Mouse (Mus musculus) spleen, adult 2 months (tissue): ENCODE measurements around the gene Abcc12. TPM values are rescaled to one million over a fixed set of nuclear protein-coding genes. Genes with fewer than 3 reads are reported as not detected.

Source experiments
- DNase-seq, 2 experiments: peaks; one replicate each; pipeline versions ENCODE4 v3.0.0 to v3.0.0-alpha.2; 2012 to 2021; ENCODE audit warnings: low spot score in 2 of 2, low read depth in 1 of 2
- H3K27ac ChIP-seq: fragments of 200-500 bp; 2 replicates; pipeline ENCODE4 v1.5.1; 2012; ENCODE audit warnings: low read length, inconsistent platforms; ENCODE audit not compliant: insufficient read depth
- H3K27me3 ChIP-seq: fragments of 200-500 bp; 2 replicates; pipeline ENCODE4 v1.6.1; 2012; ENCODE audit warnings: mild to moderate bottlenecking, moderate library complexity, low read length, inconsistent platforms; ENCODE audit not compliant: control insufficient read depth, insufficient read depth
- H3K36me3 ChIP-seq: fragments of 200-500 bp; 2 replicates; pipeline ENCODE4 v1.6.1; 2012; ENCODE audit warnings: mild to moderate bottlenecking, low read length, inconsistent platforms; ENCODE audit not compliant: control insufficient read depth, insufficient read depth
- H3K4me1 ChIP-seq: fragments of 200-500 bp; 2 replicates; pipeline ENCODE4 v1.6.1; 2011; ENCODE audit warnings: inconsistent platforms; ENCODE audit not compliant: control insufficient read depth, insufficient read depth, insufficient read length
- H3K4me3 ChIP-seq: fragments of 200-500 bp; 2 replicates; pipeline ENCODE4 v1.5.1; 2011; ENCODE audit warnings: mild to moderate bottlenecking, inconsistent platforms; ENCODE audit not compliant: insufficient read depth, insufficient read length; ENCODE audit errors: extremely low read depth
- CTCF ChIP-seq: fragments of 200-500 bp; IDR thresholded peaks from 2 replicates; pipeline ENCODE4 v1.5.1; 2011; ENCODE audit warnings: mild to moderate bottlenecking, inconsistent platforms; ENCODE audit not compliant: insufficient read depth, insufficient read length, insufficient replicate concordance; ENCODE audit errors: extremely low read depth
- POLR2A ChIP-seq: fragments of 200-500 bp; IDR thresholded peaks from 2 replicates; pipeline ENCODE4 v1.6.1; 2011; ENCODE audit warnings: low read depth, low read length, inconsistent platforms
- WGBS: fragments of 180-500 bp; shearing (Covaris S2); methylation state at CpG from one replicate; pipeline ENCODE4 v1.1.7; 2018; 5-methylcytosine and 5-hydroxymethylcytosine counted together
- polyA plus RNA-seq: library from polyadenylated mRNA; depleted of rRNA; stranded (reverse); fragments of >200 nt; gene quantifications from 2 replicates; pipeline ENCODE4 v1.2.3, GENCODE M21; 2012

The Abcc12 gene
- polyA plus RNA-seq, 1 experiment, result 0.08 TPM

GRCm38 (mm10) chr8:86526808-86527207 is 53.7 kb downstream of the Abcc12 start:
- Histone ChIP-seq H3K27me3 (no peaks in the 10 kb centered on the region), H3K36me3 (no peaks in the 10 kb centered on the region), H3K4me3 (no peak overlapping the region), H3K4me1 (no peaks in the 10 kb centered on the region), H3K27ac (no peak overlapping the region)
- no peak for DNase-seq
- TF ChIP-seq POLR2A, result no peak
- TF ChIP-seq CTCF, result no peak
- 93% methylated on average over 8 of the region's 8 CpGs for WGBS

DNA sequence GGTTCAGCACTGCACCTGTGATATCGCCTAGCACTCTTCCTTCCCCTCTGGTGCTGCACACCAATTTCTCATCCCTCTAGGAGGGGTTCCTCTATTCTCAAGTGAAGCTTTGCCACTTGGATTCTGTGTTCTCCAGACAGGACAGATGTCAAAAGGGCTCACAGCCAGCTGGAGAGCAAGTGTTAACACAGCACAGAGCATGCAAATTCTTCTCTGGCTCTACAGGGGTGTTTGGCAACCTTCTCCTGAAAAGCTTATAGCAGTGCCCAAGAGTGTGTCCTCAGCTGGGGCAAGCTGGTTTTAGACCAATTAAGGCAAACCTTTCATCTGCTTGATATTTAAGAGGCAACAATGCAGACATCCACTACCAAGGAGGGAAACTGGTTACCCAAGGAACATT is 66.3 kb downstream of the Abcc12 start:
- no peak overlapping the region for H3K4me3 ChIP-seq
- H3K27me3 ChIP-seq, result no peaks in the 10 kb centered on the region
- no peaks in the 10 kb centered on the region for H3K36me3 ChIP-seq
- WGBS, result 84% methylated on average over 1 of the region's 1 CpGs
- TF ChIP-seq POLR2A, result no peak
- no peak for TF ChIP-seq CTCF
- no peaks in the 10 kb centered on the region for H3K4me1 ChIP-seq
- H3K27ac ChIP-seq, result no peak overlapping the region
- DNase-seq, result no peak

- H3K36me3 ChIP-seq, result no peaks in the 10 kb centered on the region
- H3K4me1 ChIP-seq, result no peaks in the 10 kb centered on the region
- DNase-seq, result no peak
- TF ChIP-seq CTCF (no peak), POLR2A (no peak)
- no peak overlapping the region for H3K27ac ChIP-seq
- H3K27me3 ChIP-seq, result no peaks in the 10 kb centered on the region
- WGBS, result 70% methylated on average over 5 of the region's 5 CpGs
- no peak overlapping the region for H3K4me3 ChIP-seq
These were observed 67.6 kb downstream of the Abcc12 start for GRCm38 (mm10) chr8:86512886-86513285.

DNA sequence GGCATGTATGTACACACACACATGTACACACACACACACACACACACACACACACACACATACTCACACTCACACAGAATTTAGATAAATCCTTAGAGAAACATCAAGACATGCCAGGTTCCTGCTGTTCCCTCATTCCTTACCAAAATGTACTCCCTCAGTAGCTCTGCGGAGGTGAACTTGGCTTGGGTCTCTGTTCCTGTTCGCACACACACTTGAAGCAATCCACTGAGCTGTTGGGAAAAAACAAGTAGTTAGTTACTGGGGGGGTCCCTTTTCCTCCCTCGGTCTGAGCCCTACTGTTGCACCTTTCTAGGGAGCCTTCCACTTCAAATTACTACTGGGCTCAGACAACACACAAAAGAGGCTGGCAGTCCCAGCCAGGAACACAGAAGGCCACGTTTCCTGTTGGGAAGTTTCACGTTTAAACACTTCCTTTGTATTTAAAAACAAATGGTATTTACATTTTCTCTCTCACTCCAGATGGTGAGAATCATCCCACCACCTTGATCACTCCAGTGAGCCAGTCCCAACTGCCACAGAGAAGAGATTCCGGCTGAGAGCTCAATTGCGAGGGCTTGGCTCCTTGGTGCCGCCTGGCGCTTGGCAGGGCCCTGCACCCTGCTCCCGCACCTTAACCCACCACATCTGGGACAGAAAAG is 68.2 kb downstream of the Abcc12 start:
- Histone ChIP-seq H3K4me1 (no peaks in the 10 kb centered on the region), H3K27me3 (no peaks in the 10 kb centered on the region), H3K27ac (no peak overlapping the region), H3K36me3 (no peaks in the 10 kb centered on the region), H3K4me3 (no peak overlapping the region)
- WGBS, result 56% methylated on average over 10 of the region's 10 CpGs
- DNase-seq, result no peak
- TF ChIP-seq CTCF (no peak), POLR2A (no peak)

DNA sequence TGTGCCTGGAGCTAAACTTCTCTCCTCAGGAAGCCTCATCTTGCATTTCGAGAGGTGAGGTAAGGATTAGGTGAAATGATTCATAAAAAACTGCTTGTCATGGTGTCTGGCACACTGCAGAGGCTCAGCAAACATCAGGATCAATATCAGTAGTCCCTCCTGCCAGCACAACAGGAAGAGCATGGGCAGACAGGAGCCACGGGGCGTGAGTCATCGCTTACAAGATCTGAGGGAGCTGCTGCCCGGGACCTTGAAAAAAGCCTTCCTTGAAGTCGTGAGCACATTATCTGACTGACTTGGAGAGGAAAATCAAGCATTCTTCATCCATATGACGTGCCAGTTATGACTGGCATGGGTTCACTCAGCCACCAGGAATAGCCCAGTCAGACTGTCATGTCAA is 79.1 kb downstream of the Abcc12 start:
- 26% methylated on average over 7 of the region's 7 CpGs for WGBS
- no peaks in the 10 kb centered on the region for H3K27me3 ChIP-seq
- H3K36me3 ChIP-seq, result no peaks in the 10 kb centered on the region
- TF ChIP-seq POLR2A (no peak), CTCF (no peak)
- no peaks in the 10 kb centered on the region for H3K4me1 ChIP-seq
- DNase-seq, result no peak
- H3K4me3 ChIP-seq, result no peak overlapping the region
- H3K27ac ChIP-seq, result no peak overlapping the region

GRCm38 (mm10) chr8:86495056-86495455 is 85.4 kb downstream of the Abcc12 start:
- Histone ChIP-seq H3K36me3 (no peaks in the 10 kb centered on the region), H3K27me3 (no peaks in the 10 kb centered on the region), H3K27ac (no peak overlapping the region), H3K4me3 (no peak overlapping the region), H3K4me1 (no peaks in the 10 kb centered on the region)
- DNase-seq, result no peak
- WGBS, result 92% methylated on average over 4 of the region's 4 CpGs
- TF ChIP-seq CTCF, result no peak

GRCm38 (mm10) chr8:86493841-86494240 is 86.6 kb downstream of the Abcc12 start:
- no peak overlapping the region for H3K27ac ChIP-seq
- 60% methylated on average over 1 of the region's 1 CpGs for WGBS
- no peaks in the 10 kb centered on the region for H3K27me3 ChIP-seq
- H3K4me3 ChIP-seq, result no peak overlapping the region
- H3K36me3 ChIP-seq, result no peaks in the 10 kb centered on the region
- H3K4me1 ChIP-seq, result no peaks in the 10 kb centered on the region
- TF ChIP-seq POLR2A (no peak), CTCF (no peak)
- no peak for DNase-seq
